Mouse (Mus musculus) midbrain, postnatal 0 days (tissue): ENCODE measurements around the gene Cyp1a2. TPM values are rescaled to one million over a fixed set of nuclear protein-coding genes. Genes with fewer than 3 reads are reported as not detected.

Experiments used
- ATAC-seq: fragments of 200-750 bp; cut with Nextera tagmentation; 2 replicates; pipeline ENCODE4 v1.8.0; 2017; ENCODE audit warnings: moderate number of reproducible peaks, mild to moderate bottlenecking, moderate TSS enrichment, moderate library complexity; ENCODE audit not compliant: low FRiP score
- DNase-seq: peaks from one replicate; pipeline ENCODE4 v3.0.0-alpha.2; 2015; ENCODE audit warnings: low spot score
- H3K27ac ChIP-seq: fragments of 300-500 bp; sonication (generic); 2 replicates; pipeline ENCODE4 v1.5.1; 2014; ENCODE audit warnings: low read depth, mild to moderate bottlenecking, low read length, mixed read lengths
- H3K27me3 ChIP-seq: fragments of 300-500 bp; sonication (generic); 2 replicates; pipeline ENCODE4 v1.6.1; 2014; ENCODE audit warnings: low read length, control low read depth, mixed read lengths; ENCODE audit not compliant: insufficient read depth
- H3K36me3 ChIP-seq: fragments of 300-500 bp; sonication (generic); 2 replicates; pipeline ENCODE4 v1.6.1; 2014; ENCODE audit warnings: low read length, control low read depth, mixed read lengths; ENCODE audit not compliant: insufficient read depth
- H3K4me1 ChIP-seq: fragments of 300-500 bp; sonication (generic); 2 replicates; pipeline ENCODE4 v1.6.1; 2014; ENCODE audit warnings: mild to moderate bottlenecking, control low read depth, antibody characterized with exemption, low read length, mixed read lengths; ENCODE audit not compliant: insufficient read depth
- H3K4me2 ChIP-seq: fragments of 300-500 bp; sonication (generic); 2 replicates; pipeline ENCODE4 v1.6.1; 2014; ENCODE audit warnings: low read depth, mild to moderate bottlenecking, low read length, mixed read lengths; ENCODE audit not compliant: poor library complexity, severe bottlenecking
- H3K4me3 ChIP-seq: fragments of 300-500 bp; sonication (generic); 2 replicates; pipeline ENCODE4 v1.5.1; 2014; ENCODE audit warnings: low read depth, mild to moderate bottlenecking, low read length, moderate library complexity
- H3K9ac ChIP-seq: fragments of 300-500 bp; sonication (generic); replicated peaks from 2 replicates; pipeline ENCODE4 v1.6.1; 2014; ENCODE audit warnings: mild to moderate bottlenecking, low read length, moderate library complexity, mixed read lengths; ENCODE audit not compliant: poor library complexity, severe bottlenecking
- H3K9me3 ChIP-seq: fragments of 300-500 bp; sonication (generic); 2 replicates; pipeline ENCODE4 v1.6.1; 2016; ENCODE audit warnings: low read length, control low read depth
- CTCF ChIP-seq: IDR thresholded peaks from 2 replicates; pipeline ENCODE4 v1.5.1; 2016; ENCODE audit warnings: antibody characterized with exemption, mild to moderate bottlenecking
- WGBS: fragments of 180-500 bp; shearing (Covaris S2); extraction: QIAGEN DNeasy Blood & Tissue Kit; methylation state at CpG from one replicate; pipeline ENCODE4 v1.1.7; 2014; 5-methylcytosine and 5-hydroxymethylcytosine counted together
- polyA plus RNA-seq: library from polyadenylated mRNA; unstranded; fragments of >200 nt; fragmentation: Nextera tagmentation; extraction: Ambion mirVana; gene quantifications from 2 replicates; pipeline ENCODE4 v1.2.1, GENCODE M21; 2015
- total RNA-seq: library from RNA; depleted of rRNA; stranded (reverse); fragments of >200 nt; gene quantifications from 2 replicates; pipeline ENCODE4 v1.2.3, GENCODE M21; 2014

The Cyp1a2 gene
- total and polyA plus RNA-seq, 2 experiments from 2014 or later, result not detected

DNA sequence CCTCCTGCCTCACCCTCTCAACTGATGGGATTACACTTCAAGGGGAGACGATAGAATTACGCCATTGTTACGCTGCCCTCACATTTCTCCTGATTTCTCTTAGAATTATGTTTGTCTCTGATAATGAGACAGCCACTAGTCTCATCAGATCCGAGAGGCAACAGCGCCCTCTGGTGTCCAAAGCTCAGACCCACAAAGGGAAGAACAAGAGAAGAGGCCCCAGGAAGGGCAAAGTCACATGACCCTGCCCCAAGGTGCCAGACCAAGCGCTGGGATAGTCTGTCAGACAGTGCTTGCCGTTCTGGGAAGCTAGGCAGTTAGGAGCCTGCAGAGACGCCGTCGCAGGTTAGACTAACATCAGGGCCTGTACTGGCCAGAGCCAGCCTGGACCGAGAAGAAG is 27.8 kb downstream of the Cyp1a2 start:
- peak overlapping the region; percentile 30; the same call in 1 of the 2 replicates for H3K4me2 ChIP-seq
- H3K36me3 ChIP-seq, result no peaks in the 10 kb centered on the region
- no peak overlapping the region for H3K27ac ChIP-seq
- DNase-seq, result peak; percentile 95
- H3K4me3 ChIP-seq, result no peak overlapping the region
- H3K9me3 ChIP-seq, result no peaks in the 10 kb centered on the region
- WGBS, result 2% methylated on average over 11 of the region's 11 CpGs
- no peaks in the 10 kb centered on the region; the same call in 1 of the 2 replicates for H3K27me3 ChIP-seq
- H3K9ac ChIP-seq, result 0 out of 2 replicates have a peak overlapping the region, but pooled peaks have one; percentile 24
- ATAC-seq, result peak; percentile 39; the same call in 1 of the 2 replicates
- H3K4me1 ChIP-seq, result no peaks in the 10 kb centered on the region
- peak; percentile 97 for TF ChIP-seq CTCF

DNA sequence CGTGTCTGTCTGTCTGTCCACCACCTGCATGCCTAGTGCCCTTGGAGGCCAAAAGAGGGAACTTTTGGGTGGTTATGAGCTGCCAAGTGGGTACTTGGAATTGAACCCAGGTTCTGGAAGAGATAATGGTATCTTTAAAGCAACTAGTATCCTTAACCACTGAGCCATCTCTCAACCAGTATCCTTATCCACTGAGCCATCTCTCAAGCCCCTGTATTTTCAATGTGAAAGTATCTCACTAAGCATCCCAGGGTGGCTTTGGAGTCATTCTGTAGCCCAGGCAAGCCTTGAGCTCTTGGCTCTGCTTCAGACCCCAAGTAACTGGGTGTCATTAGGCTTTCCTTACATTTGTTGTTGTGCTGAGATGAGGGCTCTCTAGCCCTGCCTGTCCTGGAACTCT is 28.5 kb downstream of the Cyp1a2 start:
- TF ChIP-seq CTCF, result no peak
- Histone ChIP-seq H3K27ac (no peak overlapping the region), H3K9me3 (no peaks in the 10 kb centered on the region), H3K4me2 (no peak overlapping the region), H3K36me3 (no peaks in the 10 kb centered on the region), H3K27me3 (no peaks in the 10 kb centered on the region; the same call in 1 of the 2 replicates), H3K9ac (no peak overlapping the region), H3K4me3 (no peak overlapping the region), H3K4me1 (no peaks in the 10 kb centered on the region)
- no peak for DNase-seq
- WGBS, result 100% methylated on average over 1 of the region's 1 CpGs
- no peak for ATAC-seq

DNA sequence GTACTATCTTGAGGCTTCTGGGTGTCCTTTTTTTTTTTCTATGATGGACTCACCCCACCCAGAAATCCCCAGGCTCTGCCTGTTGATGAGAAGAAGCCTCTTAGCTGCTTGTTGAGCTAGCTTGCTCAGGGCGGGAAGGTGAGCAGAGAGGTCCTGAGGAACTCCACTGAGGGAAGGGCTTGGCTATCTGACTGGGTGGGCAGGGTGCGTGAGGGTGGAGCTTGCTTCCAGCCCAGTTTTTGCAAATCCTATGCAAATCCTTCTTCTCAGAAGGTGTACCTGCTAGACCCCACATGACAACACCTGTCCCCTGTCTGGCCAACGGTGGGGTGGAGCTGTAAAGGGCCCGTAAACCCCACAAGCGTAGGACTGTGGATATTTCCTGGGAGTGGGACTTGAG is 30.2 kb downstream of the Cyp1a2 start, which contains the start of gene Csk:
Gene Csk (minus strand): TSS at position 349 of the 400 bp plus-strand sequence.
- WGBS, result 43% methylated on average over 5 of the region's 5 CpGs
- TF ChIP-seq CTCF, result no peak
- H3K4me2 ChIP-seq, result no peak within 1 kb of the TSS
- no peak within 1 kb of the TSS for H3K27ac ChIP-seq
- H3K4me3 ChIP-seq, result no peak within 1 kb of the TSS
- H3K9me3 ChIP-seq, result no peaks in the 10 kb centered on the region
- H3K27me3 ChIP-seq, result no peaks in the 10 kb centered on the region; the same call in 1 of the 2 replicates
- no peak for DNase-seq
- no peak within 1 kb of the TSS for H3K9ac ChIP-seq
- no peak for ATAC-seq
- H3K4me1 ChIP-seq, result no peaks in the 10 kb centered on the region
- no peaks in the 10 kb centered on the region for H3K36me3 ChIP-seq

DNA sequence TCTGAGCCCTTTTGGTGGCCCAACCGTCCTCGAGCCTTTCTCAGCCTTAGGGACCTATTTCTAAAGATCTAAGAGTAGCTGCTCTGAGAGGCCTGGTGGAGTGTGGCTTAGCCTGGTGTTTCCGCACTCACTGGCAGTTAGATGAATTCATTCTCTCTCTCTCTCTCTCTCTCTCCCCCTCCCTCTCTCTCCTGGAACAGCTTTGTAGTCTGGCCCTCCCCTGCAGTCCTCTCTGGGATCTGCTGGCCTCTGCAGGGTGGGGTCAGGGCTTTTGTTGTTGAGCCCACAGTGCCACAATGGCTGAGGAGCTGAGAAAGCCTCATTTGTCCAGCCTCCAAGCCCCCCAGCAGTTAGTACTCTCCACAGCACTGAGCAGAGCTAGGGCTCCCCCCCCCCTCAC is 30.6 kb downstream of the Cyp1a2 start:
- DNase-seq (no peak), ATAC-seq (no peak)
- Histone ChIP-seq H3K9me3 (no peaks in the 10 kb centered on the region), H3K4me3 (no peak overlapping the region), H3K4me2 (no peak overlapping the region), H3K9ac (no peak overlapping the region), H3K4me1 (no peaks in the 10 kb centered on the region), H3K36me3 (no peaks in the 10 kb centered on the region), H3K27me3 (no peaks in the 10 kb centered on the region; the same call in 1 of the 2 replicates), H3K27ac (no peak overlapping the region)
- 14% methylated on average over 3 of the region's 3 CpGs for WGBS
- TF ChIP-seq CTCF, result no peak

DNA sequence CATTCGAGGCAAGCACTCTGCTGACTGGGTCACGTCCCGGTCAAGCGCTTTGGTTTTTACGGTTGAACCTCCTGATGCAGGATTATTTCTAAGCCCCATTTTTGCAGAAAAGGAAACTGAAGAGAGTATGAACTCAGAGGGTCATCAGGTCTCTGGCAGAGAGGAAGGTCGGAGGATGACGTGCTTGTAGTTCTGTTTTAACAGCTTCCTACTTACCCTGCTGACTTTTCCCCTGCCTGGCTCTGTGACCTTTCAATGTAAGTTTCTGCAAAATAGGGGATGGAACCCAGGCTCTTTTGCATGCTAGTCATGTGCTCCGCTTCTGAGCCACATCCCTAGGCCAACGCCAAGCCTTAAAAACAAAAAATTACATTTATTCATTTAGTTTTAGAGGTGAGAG is 31.2 kb downstream of the Cyp1a2 start:
- ATAC-seq, result no peak
- H3K9me3 ChIP-seq, result no peaks in the 10 kb centered on the region

DNA sequence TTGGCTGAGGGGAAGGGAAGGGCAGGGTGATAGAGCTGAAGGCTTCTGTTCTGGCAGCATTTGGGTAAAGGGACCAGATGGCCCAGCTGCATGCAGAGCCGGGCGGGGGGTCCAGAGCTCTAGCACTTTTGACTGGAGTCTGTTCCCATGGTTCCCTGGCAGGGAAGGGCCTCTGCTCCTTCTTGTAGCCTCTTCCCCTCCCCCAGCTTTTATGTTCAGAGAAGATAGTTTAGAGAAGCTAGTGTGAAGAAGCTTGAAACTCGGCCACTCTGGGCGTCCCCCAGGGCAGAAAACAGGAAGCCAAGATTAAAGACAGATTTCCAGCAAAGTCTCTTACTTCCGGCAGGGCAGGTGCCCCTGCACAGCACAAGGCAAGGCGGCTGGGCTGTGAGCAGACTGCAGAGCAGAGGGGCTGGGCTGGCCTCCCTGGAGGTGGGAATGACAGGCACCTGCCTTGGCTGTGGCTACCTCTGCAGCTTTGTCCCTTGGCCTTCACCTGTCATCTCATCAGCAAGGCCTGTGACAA is 32.7 kb downstream of the Cyp1a2 start:
- H3K4me2 ChIP-seq, result no peak overlapping the region
- H3K9ac ChIP-seq, result no peak overlapping the region
- H3K9me3 ChIP-seq, result no peaks in the 10 kb centered on the region
- no peaks in the 10 kb centered on the region for H3K36me3 ChIP-seq
- ATAC-seq (no peak; the same call in 1 of the 2 replicates), DNase-seq (peak; percentile 78)
- 24% methylated on average over 6 of the region's 6 CpGs for WGBS
- H3K4me3 ChIP-seq, result no peak overlapping the region
- H3K4me1 ChIP-seq, result no peaks in the 10 kb centered on the region
- no peaks in the 10 kb centered on the region; the same call in 1 of the 2 replicates for H3K27me3 ChIP-seq
- no peak for TF ChIP-seq CTCF
- H3K27ac ChIP-seq, result no peak overlapping the region

More for the DNA sequence above, 31.2 kb downstream of the Cyp1a2 start:
- Histone ChIP-seq H3K9ac (no peak overlapping the region), H3K27ac (no peak overlapping the region), H3K4me1 (no peaks in the 10 kb centered on the region), H3K4me2 (no peak overlapping the region), H3K36me3 (no peaks in the 10 kb centered on the region), H3K27me3 (no peaks in the 10 kb centered on the region; the same call in 1 of the 2 replicates), H3K4me3 (no peak overlapping the region)
- no peak for TF ChIP-seq CTCF
- no peak for DNase-seq
- 60% methylated on average over 9 of the region's 9 CpGs for WGBS
